Mouse (Mus musculus) megakaryocyte, embryonic 14.5 days (primary cell): ENCODE results near the gene Ldlrad3.

Source experiments
- FLI1 ChIP-seq: IDR thresholded peaks from 2 replicates; pipeline ENCODE4 v1.6.1; 2012; ENCODE audit warnings: low read length, inconsistent platforms, mixed read lengths
- GATA1 ChIP-seq: IDR thresholded peaks from 3 replicates; pipeline ENCODE4 v1.6.1; 2012; ENCODE audit warnings: mixed read lengths, low read length, inconsistent platforms, borderline replicate concordance

- no peak for TF ChIP-seq FLI1
- TF ChIP-seq GATA1, result no peak
Observed at GRCm38 (mm10) chr2:102142654-102143271, 43.4 kb downstream of the Ldlrad3 start.
